In the genomic region with DNA sequence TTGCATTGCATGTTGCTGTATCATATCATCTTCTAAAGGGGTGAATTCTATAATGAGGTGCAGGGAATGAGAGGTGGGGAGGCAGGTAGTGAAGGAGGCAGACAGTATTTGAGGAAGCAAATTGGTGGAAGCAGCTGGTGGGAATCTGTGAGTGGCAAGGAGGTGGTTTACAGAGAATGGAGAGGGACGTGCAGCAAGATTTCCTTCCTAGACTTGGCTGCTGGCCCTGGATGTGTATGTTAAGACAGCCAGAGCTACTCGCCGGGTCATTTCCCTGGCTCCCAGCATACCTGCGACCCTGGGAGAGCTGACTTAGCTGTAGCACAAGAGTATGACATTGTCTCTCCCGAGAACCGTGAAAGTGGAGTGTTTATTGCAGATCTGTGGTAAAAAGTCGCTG, we compare ENCODE assay signal across 25 mouse cellular contexts.
A peak's percentile ranks its signal among the peaks of the same experiment; 100 is the strongest.
DNase-seq lines count a peak whose midpoint lies in the region; ATAC-seq and TF ChIP-seq lines count a peak whose summit lies in the region.
"Had no signal": no experiment of that assay in that cellular context is flagged by ENCODE, and none has a peak within 500 bp of the region (broad histone marks: within the 10 kb centered on the region; RNA-seq: fewer than 3 reads in every experiment).

No protein-coding gene starts in this region.

- 63% methylated on average over 7 of the region's 7 CpGs for WGBS in forebrain, embryonic 14.5 days
- 65% methylated on average over 7 of the region's 7 CpGs for WGBS in hindbrain, embryonic 15.5 days

- intact Hi-C loops in left cerebral cortex, postnatal 4 days (cut with DNase I) = no loop called here
- intact Hi-C loops in gastrocnemius, adult 2 months (cut with DNase I) = no loop called here

- no peaks in the 10 kb centered on the region for H3K36me3 ChIP-seq in forebrain, embryonic 14.5 days (ENCODE audit: control insufficient read depth, insufficient read depth, low read length)
- no peaks in the 10 kb centered on the region for H3K36me3 ChIP-seq in hindbrain, embryonic 15.5 days
- H3K36me3 ChIP-seq: heart, embryonic 13.5 days; kidney, embryonic 15.5 days; limb, embryonic 10.5 days; liver, embryonic 15.5 days had no signal

- H3K4me3 ChIP-seq in forebrain, embryonic 14.5 days (ENCODE audit: low read depth, low read length) = no peak overlapping the region
- H3K4me3 ChIP-seq in hindbrain, embryonic 15.5 days = no peak overlapping the region
- no peak overlapping the region for H3K4me3 ChIP-seq in gastrocnemius, adult 2 months
- H3K4me3 ChIP-seq: heart, adult 2 months; heart, embryonic 13.5 days; kidney, embryonic 15.5 days; limb, embryonic 10.5 days; liver, embryonic 15.5 days had no signal

- H3K4me2 ChIP-seq in forebrain, embryonic 14.5 days (ENCODE audit: low read length) = no peak overlapping the region
- no peak overlapping the region for H3K4me2 ChIP-seq in hindbrain, embryonic 15.5 days
- H3K4me2 ChIP-seq: heart, embryonic 13.5 days; kidney, embryonic 15.5 days; liver, embryonic 15.5 days had no signal

- no peaks in the 10 kb centered on the region for H3K9me3 ChIP-seq in forebrain, embryonic 14.5 days (replicated peaks; ENCODE audit: control insufficient read depth, low read length)
- no peaks in the 10 kb centered on the region for H3K9me3 ChIP-seq in hindbrain, embryonic 15.5 days
- H3K9me3 ChIP-seq: heart, embryonic 13.5 days; kidney, embryonic 15.5 days; limb, embryonic 10.5 days; liver, embryonic 15.5 days had no signal

- peak; percentile 27; the same call in 1 of the 2 replicates for ATAC-seq in forebrain, embryonic 14.5 days
- ATAC-seq in hindbrain, embryonic 15.5 days (ENCODE audit: low FRiP score, low read depth) = no peak
- ATAC-seq: Patski had no signal

- DNase-seq in left cerebral cortex, postnatal 4 days = peak; percentile 8
- DNase-seq in left cerebral cortex, adult 8-10 months (ENCODE audit: low spot score in 2 of 2) = no peak
- DNase-seq in brain, embryonic 14.5 days (ENCODE audit: low read depth) = peak; percentile 78
- peak; percentile 57 for DNase-seq in forebrain, embryonic 14.5 days (ENCODE audit: low spot score)
- no peak for DNase-seq in gastrocnemius, adult 2 months
- DNase-seq in Muller cell, postnatal 12 days (ENCODE audit: inconsistent ontology term) = no peak
- DNase-seq: adrenal gland, adult 2 months; cerebellum, adult 11-12 months; gastrocnemius, postnatal 36 days; heart, adult 2 months; heart, postnatal 14 days; kidney, adult 11 months; kidney, postnatal 36 days; layer of hippocampus, adult 9-11 months; liver; retina, postnatal 1 day; right cerebral cortex, postnatal 25 days; spleen, adult 18-20 months had no signal

- no peak for TF ChIP-seq POLR2A in brain, embryonic 14.5 days (IDR thresholded peaks at IDR 0.05; ENCODE audit: borderline replicate concordance, extremely low read depth, insufficient read depth, insufficient read length, poor library complexity, severe bottlenecking)

- peaks cover 8% of the 10 kb centered on the region; the same call in 1 of the 2 replicates for H3K4me1 ChIP-seq in forebrain, embryonic 14.5 days (ENCODE audit: control insufficient read depth, insufficient read depth, low read length)
- peaks cover 8% of the 10 kb centered on the region; the same call in 1 of the 2 replicates for H3K4me1 ChIP-seq in hindbrain, embryonic 15.5 days (replicated peaks)
- H3K4me1 ChIP-seq: heart, embryonic 13.5 days; kidney, embryonic 15.5 days; limb, embryonic 10.5 days; liver, embryonic 15.5 days had no signal

- no peak overlapping the region for H3K27ac ChIP-seq in forebrain, embryonic 14.5 days (ENCODE audit: low read depth, low read length)
- H3K27ac ChIP-seq in hindbrain, embryonic 15.5 days (replicated peaks) = peak overlapping the region; percentile 56; the same call in 1 of the 2 replicates
- no peak overlapping the region for H3K27ac ChIP-seq in gastrocnemius, adult 2 months
- H3K27ac ChIP-seq: heart, adult 2 months; heart, embryonic 13.5 days; kidney, embryonic 15.5 days; limb, embryonic 10.5 days; liver, embryonic 15.5 days; macrophage had no signal

- no peak overlapping the region for H3K9ac ChIP-seq in forebrain, embryonic 14.5 days (ENCODE audit: low read length)
- no peak overlapping the region for H3K9ac ChIP-seq in hindbrain, embryonic 15.5 days
- H3K9ac ChIP-seq: heart, embryonic 13.5 days; kidney, embryonic 15.5 days; liver, embryonic 15.5 days had no signal

- no peaks in the 10 kb centered on the region for H3K27me3 ChIP-seq in forebrain, embryonic 14.5 days (replicated peaks; ENCODE audit: control insufficient read depth, insufficient read depth, low read length)
- no peaks in the 10 kb centered on the region for H3K27me3 ChIP-seq in hindbrain, embryonic 15.5 days
- H3K27me3 ChIP-seq: heart, embryonic 13.5 days; kidney, embryonic 15.5 days; liver, embryonic 15.5 days had no signal

- TF ChIP-seq CTCF in brain, embryonic 14.5 days (IDR thresholded peaks at IDR 0.05; ENCODE audit: borderline replicate concordance, extremely low read depth, insufficient read depth, insufficient read length) = no peak
- TF ChIP-seq CTCF in gastrocnemius, adult 2 months (IDR thresholded peaks at IDR 0.05) = no peak

Comparison
In these comparisons a context has a peak if more than half of its experiments do, and no peak if none do; other contexts are left out.
1. DNase-seq: peak in left cerebral cortex, postnatal 4 days (single experiment), brain, embryonic 14.5 days (single experiment) and forebrain, embryonic 14.5 days (single experiment); none in left cerebral cortex, adult 8-10 months (0 of 2), gastrocnemius, adult 2 months (single experiment) and Muller cell, postnatal 12 days (single experiment).